Mouse (Mus musculus) stomach, postnatal 0 days (tissue): Measurements from ENCODE around the gene Pik3r2.

ENCODE experiments used
- CTCF ChIP-seq: IDR thresholded peaks from 2 replicates; pipeline ENCODE4 v1.5.1; 2016; ENCODE audit warnings: antibody characterized with exemption, low read depth, mild to moderate bottlenecking, moderate library complexity
- EP300 ChIP-seq: optimal IDR thresholded peaks from 2 replicates; pipeline ENCODE3; 2016; ENCODE audit warnings: antibody characterized with exemption

DNA sequence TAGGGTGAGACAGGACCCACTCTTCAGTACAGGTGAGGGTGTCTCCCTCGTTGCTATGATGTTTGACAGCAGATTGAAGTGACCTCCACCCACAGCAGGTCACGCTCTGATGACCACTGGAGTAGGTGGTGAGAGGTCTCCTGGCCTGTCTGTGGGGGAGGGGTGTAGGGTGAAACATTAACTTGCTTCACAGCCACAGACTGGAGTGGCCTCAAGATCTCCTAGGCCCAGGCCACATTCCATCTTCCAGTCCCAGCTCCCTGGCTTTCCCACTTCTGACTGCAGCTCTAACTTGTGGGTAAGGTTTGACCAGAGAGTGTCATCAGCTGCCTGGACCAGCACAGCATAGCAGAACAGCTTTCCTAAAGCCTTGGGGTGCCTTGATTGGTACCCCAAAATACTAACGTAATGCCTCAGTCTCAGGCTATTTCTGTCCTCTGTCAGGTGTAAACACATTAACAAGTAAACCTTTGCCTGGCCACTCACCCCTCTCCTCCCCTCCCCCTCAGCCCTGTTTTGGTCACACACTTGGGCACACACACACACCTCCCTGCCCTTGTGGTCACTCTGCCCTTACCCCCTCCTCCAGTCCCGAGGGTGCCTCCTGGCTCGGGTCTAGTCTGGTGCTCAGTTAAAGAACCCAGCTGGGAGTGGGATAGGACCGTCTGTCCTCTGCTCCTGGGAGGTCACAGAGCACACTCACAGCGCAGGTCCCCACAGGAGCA, 52.9 kb downstream of the Pik3r2 start, which contains the start of gene Pde4c:
- TF ChIP-seq CTCF (no peak), EP300 (no peak)
